Mouse (Mus musculus) retina, postnatal 7 days (tissue): ENCODE results near the gene Klhdc8b.
A peak's percentile ranks its signal among the peaks of the same experiment; 100 is the strongest.

Source experiments
- DNase-seq: peaks from one replicate; pipeline ENCODE4 v3.0.0-alpha.2; 2012; ENCODE audit warnings: low read depth, low spot score

Gene Klhdc8b

DNA sequence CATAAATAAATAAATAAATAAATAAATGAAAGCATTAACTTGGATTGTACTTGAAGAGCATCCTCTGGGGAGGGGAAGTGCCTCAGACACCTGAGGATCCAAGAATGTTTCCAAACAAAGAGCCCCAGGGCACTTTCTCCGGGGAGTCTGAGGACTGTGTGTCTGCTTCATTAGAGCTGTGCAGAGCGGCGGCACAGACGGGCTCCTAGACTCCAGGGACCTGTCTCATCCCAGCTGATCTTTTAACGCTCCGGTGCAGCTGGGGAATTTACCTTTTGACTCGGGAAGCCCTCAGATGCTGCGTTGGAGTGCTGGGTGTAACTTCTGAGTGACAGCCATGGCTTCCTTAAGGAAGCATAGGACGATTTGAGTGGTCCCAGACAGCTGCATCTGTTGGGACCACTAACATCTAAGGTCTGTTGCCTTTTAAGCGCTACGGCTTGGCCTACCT, at the start of gene Klhdc8b:
TSS of gene Klhdc8b (minus strand) at position 401 of the 451 bp plus-strand sequence.
- DNase-seq = no peak

DNA sequence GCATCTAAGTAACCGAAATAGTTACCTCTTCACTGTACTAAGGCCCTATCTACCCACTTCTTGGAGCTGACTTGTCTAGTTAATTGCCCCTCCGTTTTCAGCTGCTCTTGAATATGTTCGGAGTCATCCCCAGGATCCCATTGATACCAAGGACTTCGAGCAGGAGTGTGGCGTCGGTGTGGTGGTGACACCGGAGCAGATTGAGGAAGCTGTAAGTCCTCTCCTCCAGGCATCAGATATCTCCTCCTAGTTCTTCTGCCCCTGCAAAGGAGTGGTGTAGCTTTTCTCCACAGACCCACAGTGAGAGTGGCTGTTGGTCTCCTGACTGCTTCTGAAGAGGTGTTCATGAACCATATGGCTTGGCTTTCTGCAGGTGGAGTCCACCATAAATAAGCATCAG, 47.4 kb upstream of the Klhdc8b start:
- no peak for DNase-seq

DNA sequence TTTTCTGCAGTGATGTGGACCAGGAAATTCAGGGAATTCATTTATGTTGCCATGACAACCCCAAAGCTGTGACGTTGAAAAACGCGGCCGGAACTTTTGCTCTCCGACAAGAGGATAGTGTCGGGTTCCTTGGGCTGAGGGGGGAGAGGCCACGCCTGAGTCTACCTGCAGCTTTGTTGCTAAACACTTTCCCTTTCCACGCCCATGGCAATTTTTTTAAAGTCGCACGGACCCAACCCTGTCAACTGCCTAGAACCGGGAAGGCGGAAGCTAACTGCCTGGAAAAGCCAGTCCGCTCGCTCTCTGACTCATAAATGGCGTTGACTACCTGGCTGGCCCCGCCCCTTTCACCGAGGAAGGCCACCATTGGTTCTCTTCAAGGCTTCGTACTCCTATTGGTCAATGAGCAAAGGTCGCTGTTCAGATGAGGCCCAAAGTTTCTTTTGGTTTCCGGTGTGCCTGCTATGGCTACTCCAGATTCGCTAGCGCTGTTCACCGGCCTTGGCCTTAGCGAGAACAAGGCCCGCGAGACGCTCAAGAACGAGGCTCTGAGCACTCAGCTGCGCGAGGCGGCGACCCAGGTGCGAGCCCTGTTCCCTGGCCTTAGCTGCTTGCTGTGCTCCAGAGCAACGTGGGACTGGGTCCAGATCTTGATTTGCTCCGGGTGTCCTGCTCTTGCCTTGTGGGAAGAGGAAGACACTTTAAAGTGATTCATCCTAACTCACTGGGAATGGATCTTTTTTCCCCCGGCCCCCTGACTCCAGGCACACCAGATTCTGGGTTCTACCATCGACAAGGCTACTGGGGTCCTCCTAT, 46.4 kb upstream of the Klhdc8b start, which contains the start of gene Qars:
TSS of gene Qars (plus strand) at position 88 of the 816 bp plus-strand sequence.
- peak; percentile 85 for DNase-seq

DNA sequence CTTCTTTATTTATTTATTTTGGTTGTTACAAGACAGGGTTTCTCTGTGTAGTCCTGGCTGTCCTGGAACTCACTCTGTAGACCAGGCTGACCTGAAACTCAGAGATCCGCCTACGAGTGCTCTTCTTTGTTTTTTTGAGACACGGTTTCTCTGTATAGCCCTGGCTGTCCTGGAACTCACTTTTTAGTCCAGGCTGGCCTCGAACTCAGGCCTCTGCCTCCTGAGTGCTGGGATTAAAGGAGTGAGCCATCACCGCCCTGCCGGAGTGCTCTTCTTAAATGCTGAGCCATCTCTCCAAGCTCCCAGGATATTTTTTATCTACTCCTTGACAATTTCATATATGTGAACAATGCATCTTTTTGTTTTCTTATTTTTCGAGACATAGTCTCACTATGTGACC, 45.5 kb upstream of the Klhdc8b start:
- no peak for DNase-seq

DNA sequence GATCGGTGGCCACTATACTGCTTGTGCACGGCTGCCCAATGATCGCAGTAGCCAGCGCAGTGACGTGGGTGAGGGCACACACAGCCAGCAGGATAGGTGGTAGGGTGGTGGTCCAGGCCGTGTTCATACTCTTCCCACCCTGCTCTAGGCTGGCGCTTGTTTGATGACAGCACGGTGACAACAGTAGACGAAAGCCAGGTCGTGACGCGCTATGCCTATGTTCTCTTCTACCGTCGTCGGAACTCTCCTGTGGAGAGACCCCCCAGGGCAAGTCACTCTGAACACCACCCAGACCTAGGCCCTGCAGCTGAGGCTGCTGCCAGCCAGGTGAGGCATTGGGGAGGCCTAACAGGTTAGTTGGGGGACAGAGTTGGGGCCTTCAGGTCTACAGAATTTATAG, 38.6 kb upstream of the Klhdc8b start:
- no peak for DNase-seq

DNA sequence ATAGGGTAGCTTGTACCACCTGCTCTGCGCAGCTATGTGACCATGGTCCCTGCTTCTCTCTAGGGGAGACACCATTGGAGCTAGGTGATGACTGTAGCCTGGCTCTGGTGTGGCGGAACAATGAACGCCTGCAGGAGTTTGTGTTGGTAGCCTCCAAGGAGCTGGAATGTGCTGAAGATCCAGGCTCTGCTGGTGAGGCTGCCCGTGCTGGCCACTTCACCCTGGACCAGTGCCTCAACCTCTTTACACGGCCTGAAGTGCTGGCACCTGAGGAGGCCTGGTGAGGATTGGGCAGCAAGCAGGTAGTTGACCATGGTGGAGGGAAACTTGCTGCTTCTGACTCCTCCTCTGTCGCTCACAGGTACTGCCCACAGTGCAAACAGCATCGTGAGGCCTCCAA, 37.9 kb upstream of the Klhdc8b start:
- no peak for DNase-seq

DNA sequence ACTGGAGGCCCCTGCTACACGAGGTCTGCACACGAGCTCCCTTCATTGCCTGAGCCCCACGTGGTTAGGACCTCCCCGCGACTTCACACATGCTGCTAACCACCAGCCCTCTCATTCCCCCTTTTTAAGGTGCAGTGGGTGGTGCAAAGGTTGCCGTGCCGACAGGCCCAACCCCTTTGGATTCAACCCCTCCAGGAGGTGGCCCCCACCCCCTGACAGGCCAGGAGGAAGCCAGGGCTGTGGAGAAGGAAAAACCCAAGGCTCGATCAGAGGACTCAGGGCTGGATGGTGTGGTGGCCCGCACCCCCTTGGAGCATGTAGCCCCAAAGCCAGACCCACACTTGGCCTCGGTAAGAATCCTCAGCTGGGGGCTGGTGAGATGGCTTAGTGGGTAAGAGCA, 33.5 kb upstream of the Klhdc8b start:
- no peak for DNase-seq

DNA sequence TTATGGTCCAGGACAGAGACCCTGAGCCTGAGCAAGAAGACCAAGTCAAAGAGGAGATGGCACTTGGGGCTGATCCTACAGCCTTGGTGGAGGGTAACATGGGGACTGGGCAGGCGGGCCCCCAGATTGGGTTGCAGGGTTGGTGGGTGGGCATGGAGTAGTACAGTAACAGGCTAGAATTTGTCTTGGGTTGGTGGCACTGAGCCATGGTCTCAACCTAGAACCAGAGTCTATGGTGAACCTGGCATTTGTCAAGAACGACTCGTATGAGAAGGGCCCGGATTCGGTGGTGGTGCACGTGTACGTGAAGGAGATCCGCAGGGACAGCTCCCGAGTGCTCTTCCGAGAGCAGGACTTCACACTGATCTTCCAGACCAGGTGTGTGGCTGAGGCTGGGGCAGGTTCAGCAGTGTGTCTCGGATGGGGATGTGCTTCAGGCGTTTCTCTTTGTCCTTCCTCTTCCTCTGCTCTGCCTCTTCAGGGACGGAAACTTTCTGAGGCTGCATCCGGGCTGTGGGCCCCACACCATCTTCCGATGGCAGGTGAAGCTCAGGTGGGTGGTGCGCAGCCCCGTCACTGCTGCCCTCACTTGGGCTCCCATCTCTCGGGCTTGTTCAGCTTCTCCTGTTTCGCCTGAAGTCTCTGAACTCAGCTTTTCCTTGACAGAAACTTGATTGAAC, 32.9 kb upstream of the Klhdc8b start:
- no peak for DNase-seq

DNA sequence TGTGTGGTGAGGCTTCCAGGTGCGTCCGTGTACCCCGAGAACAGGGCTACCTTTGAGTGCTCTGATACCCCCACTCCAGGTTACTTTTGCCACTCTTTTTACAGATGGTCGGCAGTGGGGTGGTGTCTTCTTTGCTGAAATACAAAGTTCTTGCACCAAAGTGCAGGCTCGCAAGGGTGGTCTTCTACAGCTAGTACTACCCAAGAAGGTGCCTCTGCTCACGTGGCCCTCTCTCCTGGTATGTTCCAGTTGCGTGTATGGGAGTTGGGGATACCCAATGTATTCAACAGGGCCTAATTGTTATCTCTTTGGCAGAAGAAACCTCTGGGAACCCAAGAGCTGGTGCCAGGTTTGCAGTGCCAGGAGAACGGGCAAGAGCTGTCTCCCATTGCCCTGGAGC, 31.9 kb upstream of the Klhdc8b start:
- no peak for DNase-seq

DNA sequence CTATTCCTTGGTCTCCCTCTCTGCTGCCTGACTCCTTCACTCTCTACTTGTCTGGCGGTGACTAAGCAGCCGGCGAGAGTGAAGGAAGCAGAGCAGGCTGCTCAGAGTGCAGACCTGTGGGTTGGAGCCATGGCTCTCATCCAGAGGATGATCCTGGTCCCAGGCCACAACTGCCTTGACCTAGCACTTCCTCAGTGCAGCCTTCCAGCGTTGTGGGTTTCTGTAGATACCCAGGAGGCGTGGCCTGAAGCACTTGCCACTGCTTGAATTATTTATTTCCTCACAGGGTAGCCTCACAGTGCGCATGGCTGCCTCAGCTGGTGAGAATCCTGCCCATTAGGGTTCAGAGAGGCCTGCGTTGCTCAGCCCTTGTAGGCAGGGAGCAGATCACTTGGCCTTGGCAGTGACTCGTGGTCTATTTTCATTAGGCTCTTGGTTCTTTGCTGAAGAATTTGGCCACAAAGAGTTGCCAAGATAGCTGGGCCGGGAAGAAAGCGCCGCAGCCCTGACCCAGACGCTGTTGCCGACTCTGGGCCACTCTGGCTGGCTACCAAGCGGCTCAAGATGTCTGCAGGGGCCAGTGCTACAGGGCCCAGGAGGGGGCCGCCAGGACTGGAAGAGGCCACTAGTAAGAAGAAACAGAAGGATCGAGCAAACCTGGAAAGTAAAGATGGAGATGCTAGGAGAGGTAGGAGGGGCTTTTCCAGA, 30.8 kb upstream of the Klhdc8b start:
- DNase-seq = no peak

DNA sequence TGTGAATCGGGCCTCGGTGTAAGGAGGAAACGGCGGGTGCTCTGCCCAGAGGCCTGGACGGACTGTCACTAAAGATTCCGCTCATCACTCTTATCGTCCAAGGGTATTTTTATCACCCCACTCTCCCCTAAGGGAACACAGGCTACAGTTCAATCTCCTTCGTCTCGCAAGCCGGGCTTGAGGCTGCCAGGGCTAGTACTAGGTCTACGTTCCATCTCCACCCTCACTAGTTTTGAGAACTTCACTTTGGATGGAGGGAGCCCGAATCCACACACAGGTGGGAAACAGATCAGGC, 29.9 kb upstream of the Klhdc8b start:
- no peak for DNase-seq

DNA sequence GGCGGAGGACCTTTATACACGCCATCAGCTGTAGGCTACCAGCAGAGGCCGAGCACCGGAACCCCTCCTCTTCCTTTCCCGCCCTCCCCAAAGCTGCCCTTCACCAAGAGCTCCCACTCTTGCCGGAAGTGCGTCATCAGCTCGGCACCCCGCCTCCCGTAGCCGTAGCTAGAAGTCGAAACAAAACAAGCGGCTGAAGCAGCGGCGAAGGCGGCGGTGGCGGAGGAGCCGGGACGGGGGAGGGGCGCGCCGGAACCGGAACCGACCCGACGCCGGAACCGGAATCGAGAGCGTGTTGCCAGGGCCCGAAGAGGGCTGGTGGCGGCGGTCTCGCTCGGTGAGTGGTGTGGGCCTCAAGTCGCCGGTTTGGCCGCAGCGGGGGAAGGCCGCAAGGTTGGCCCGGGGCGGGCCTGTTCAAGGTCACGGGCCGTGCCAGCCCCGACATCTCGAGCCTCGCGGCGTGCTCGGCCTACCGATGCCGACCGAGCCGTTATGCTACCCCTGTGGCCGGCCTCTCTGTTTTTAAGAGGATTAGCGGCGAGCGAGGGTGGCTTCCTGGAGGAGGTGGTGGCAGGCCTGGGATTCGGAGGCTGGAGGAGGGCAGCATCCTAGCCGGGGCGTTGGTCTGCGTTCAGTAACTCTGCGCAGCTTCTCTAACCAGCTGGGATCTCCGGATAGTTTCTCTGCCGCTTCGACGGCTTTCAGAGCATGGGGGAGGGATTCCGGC, 29.3 kb upstream of the Klhdc8b start, which contains the start of gene Usp19:
TSS of gene Usp19 (plus strand) at position 44 of the 727 bp plus-strand sequence.
- peak; percentile 95 for DNase-seq

DNA sequence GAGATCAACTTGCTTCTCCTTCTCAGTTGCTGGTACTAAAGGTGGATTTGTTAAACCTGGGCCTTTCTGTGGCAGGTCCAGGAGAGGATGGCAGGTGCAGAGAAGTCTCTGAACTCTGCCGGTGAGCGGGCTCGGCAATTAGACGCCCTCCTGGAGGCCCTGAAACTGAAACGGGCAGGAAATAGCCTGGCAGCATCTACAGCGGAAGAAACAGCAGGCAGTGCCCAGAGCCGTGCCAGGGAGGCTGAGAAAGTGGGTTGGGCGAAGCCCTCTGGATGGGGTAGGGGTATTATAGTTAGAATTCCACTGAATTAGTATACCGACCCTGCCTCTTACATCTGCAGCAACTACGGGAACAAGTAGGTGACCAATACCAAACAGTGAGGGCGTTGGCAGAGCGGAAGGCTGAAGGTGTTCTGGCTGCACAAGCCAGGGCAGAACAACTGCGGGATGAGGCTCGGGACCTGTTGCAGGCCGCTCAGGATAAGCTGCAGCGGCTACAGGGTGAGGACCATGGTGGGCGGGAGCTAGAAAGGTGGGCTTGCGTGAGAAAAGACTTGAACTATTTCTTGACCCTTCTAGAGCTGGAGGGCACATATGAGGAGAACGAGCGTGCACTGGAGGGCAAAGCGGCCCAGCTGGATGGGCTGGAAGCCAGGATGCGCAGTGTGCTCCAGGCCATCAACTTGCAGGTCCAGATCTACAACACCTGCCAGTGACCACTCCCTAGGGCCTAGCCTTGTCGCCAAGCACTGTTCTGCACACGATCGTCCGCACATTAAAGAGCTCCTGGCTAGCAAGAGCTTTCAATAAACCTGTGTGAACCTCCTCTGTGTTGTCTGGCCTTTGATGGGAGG, 28.5 kb upstream of the Klhdc8b start:
- DNase-seq = no peak

DNA sequence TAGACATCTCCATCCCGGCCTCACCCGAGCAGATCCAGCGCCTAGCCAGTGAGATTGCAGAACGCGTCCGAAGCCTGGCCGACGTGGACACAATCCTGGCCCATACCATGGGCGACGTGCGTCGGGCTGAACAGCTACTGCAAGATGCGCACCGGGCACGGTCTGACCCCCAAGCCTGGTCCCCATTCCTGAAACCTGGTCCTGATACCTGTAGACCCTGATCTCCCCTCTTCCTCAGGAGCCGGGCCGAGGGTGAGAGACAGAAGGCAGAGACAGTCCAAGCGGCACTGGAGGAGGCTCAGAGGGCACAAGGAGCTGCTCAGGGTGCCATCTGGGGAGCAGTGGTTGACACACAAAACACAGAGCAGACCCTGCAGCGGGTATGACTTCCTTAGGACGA, 27.8 kb upstream of the Klhdc8b start:
- no peak for DNase-seq

DNA sequence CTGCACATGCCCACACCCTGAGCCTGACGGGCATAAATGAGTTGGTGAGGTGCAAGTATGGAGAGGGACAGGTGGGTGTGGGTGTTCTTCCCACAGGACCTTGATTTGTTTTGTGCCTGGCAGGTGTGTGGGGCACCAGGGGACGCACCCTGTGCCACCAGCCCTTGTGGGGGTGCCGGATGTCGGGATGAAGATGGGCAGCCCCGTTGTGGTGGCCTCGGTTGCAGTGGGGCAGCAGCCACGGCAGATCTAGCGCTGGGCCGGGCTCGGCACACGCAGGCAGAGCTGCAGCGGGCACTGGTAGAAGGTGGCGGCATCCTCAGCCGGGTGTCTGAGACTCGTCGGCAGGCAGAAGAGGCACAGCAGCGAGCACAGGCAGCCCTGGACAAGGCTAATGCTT, 27.0 kb upstream of the Klhdc8b start:
- DNase-seq = no peak

DNA sequence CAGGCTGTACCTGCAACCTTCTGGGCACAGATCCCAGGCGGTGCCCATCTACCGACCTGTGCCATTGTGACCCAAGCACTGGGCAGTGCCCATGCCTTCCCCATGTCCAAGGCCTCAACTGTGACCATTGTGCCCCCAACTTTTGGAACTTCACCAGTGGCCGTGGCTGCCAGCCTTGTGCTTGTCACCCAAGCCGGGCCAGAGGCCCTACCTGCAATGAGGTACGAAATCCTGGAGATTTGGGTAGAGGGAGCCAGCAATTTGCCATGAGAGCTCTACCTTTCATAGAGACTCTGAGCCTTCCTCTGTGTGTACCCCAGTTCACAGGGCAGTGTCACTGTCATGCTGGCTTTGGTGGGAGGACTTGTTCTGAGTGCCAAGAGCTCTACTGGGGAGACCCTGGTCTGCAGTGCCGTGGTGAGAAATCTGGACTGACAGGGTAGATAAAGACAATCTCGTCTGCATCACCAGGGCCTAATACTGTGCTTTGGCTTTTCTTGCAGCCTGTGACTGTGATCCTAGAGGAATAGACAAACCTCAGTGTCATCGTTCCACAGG, 25.7 kb upstream of the Klhdc8b start:
- no peak for DNase-seq

DNA sequence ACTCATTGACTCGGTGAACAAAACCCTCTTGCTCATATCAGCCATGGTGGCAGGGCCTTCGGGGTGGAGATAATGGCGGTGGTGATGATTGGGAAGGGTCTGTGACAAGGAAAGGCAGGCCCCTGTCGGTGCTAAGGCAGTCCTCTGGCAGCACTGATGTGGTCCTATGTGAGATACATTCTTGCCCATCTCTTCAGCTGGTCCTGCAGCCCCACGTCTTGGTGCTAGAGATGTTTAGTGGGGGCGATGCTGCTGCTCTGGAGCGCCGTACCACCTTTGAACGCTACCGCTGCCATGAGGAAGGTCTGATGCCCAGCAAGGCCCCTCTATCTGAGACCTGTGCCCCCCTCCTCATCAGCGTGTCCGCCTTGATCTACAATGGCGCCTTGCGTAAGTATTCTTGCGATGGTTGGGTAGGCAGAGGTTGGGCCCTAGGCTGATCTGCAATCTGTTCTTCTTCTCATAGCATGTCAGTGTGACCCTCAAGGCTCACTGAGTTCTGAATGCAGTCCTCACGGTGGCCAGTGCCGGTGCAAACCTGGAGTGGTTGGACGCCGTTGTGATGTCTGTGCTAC, 24.0 kb upstream of the Klhdc8b start:
- DNase-seq = no peak

DNA sequence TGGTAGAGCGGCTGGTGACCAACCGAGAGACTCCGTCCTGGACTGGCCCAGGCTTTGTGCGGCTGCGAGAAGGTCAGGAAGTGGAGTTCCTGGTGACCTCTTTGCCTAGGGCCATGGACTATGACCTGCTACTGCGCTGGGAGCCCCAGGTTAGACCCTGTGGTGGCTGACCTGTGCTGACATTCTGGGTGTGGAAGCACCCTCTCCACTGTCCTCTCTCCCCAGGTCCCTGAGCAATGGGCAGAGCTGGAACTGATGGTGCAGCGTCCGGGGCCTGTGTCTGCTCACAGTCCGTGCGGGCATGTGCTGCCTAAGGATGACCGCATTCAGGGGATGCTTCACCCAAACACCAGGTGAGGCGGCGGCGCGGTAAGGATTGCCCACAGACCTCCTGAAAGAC, 22.6 kb upstream of the Klhdc8b start:
- DNase-seq = no peak

DNA sequence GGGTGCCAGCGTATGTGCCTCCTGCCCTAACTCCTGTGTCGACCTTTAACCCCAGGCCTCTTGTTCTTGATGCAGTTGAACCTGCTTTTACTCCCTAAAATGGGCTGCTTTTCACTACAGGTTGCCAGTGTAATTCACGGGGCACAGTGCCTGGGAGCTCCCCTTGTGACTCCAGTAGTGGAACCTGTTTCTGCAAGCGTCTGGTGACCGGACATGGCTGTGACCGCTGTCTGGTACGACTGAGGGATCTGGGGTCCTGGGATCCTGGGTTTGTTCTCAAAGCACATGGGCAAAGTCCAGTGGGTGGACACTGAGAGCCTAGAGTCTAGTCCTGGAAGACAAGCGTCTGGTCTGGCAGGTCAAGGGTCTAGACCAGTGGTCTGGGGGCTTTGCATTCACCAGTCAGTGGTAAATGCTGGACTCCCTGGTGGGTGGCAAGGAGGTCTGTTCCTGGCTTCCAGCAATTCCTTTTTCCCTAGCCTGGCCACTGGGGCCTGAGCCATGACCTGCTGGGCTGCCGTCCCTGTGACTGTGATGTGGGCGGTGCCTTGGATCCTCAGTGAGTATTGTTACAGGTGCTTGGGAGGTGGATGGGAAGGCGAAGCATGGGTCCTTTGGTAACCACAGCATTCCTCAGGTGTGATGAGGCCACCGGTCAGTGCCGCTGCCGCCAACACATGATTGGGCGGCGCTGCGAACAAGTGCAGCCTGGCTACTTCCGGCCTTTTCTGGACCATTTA, 21.8 kb upstream of the Klhdc8b start:
- no peak for DNase-seq
